ENCODE assay signal across 26 mouse cellular contexts in the genomic region with DNA sequence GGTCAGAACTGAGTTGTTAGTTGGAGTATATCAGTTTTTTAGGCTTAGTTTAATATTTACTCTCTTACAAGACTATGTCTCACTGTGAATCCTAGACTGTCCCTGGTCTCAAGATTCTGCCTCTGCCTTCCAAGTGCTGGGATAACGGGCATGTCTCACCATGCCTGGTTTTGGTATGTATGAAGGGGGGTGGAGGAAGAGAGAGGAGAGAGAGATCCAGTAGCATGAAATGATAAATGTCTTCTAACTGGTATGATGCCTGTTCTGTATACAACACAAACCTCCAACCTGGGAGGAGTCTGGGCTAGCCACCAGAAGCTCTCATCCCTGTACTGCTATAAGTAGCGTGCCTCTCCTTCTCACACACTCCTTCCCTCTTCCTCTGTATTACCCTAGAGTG. TPM values are rescaled to one million over a fixed set of nuclear protein-coding genes. Genes with fewer than 3 reads are reported as not detected.
DNase-seq lines count a peak whose midpoint lies in the region; ATAC-seq and TF ChIP-seq lines count a peak whose summit lies in the region.
"Had no signal": no experiment of that assay in that cellular context is flagged by ENCODE, and none has a peak within 500 bp of the region (broad histone marks: within the 10 kb centered on the region; RNA-seq: fewer than 3 reads in every experiment).

No protein-coding gene starts in this region.

- no peak for TF ChIP-seq EP300 in ES-Bruce4 (IDR thresholded peaks at IDR 0.05; ENCODE audit: insufficient read depth, low read depth, low read length)
- TF ChIP-seq EP300 in heart, adult 2 months (IDR thresholded peaks at IDR 0.05; ENCODE audit: insufficient read depth, low read depth, low read length) = no peak

- WGBS in embryonic facial prominence, embryonic 13.5 days = 75% methylated on average over 2 of the region's 2 CpGs
- WGBS in heart, adult 2 months = 87% methylated on average over 2 of the region's 2 CpGs

- no peak overlapping the region for H3K4me3 ChIP-seq in ES-Bruce4 (ENCODE audit: low read depth, low read length)
- no peak overlapping the region for H3K4me3 ChIP-seq in embryonic facial prominence, embryonic 13.5 days
- H3K4me3 ChIP-seq in heart, adult 2 months = no peak overlapping the region
- H3K4me3 ChIP-seq: erythroblast, embryonic 14.5 days; forebrain, embryonic 12.5 days; forebrain, embryonic 15.5 days; heart, embryonic 12.5 days; heart, embryonic 15.5 days; hindbrain, embryonic 10.5 days; hindbrain, embryonic 13.5 days had no signal

- no peak for TF ChIP-seq POLR2A in ES-Bruce4 (IDR thresholded peaks at IDR 0.05; ENCODE audit: insufficient read depth, low read length)
- no peak for TF ChIP-seq POLR2A in heart, adult 2 months (IDR thresholded peaks at IDR 0.05; ENCODE audit: insufficient read depth, low read depth, low read length)

- no peak for TF ChIP-seq CTCF in ES-Bruce4 (IDR thresholded peaks at IDR 0.05; ENCODE audit: low read depth, low read length)
- TF ChIP-seq CTCF in heart, adult 2 months (IDR thresholded peaks at IDR 0.05) = no peak

- no peaks in the 10 kb centered on the region for H3K9me3 ChIP-seq in ES-Bruce4 (replicated peaks; ENCODE audit: control insufficient read depth, insufficient read depth, low read length, poor library complexity, severe bottlenecking)
- H3K9me3 ChIP-seq in embryonic facial prominence, embryonic 13.5 days = no peaks in the 10 kb centered on the region
- H3K9me3 ChIP-seq: forebrain, embryonic 12.5 days; forebrain, embryonic 15.5 days; heart, embryonic 12.5 days; heart, embryonic 15.5 days; hindbrain, embryonic 10.5 days; hindbrain, embryonic 13.5 days had no signal

- no peaks in the 10 kb centered on the region for H3K27me3 ChIP-seq in ES-Bruce4 (ENCODE audit: control insufficient read depth, insufficient read depth, low read length, poor library complexity, severe bottlenecking)
- no peaks in the 10 kb centered on the region for H3K27me3 ChIP-seq in embryonic facial prominence, embryonic 13.5 days
- H3K27me3 ChIP-seq in heart, adult 2 months (ENCODE audit: control insufficient read depth, insufficient read depth, low read length) = no peaks in the 10 kb centered on the region
- H3K27me3 ChIP-seq: forebrain, embryonic 12.5 days; forebrain, embryonic 15.5 days; heart, embryonic 12.5 days; heart, embryonic 15.5 days; hindbrain, embryonic 13.5 days had no signal

- H3K9ac ChIP-seq in ES-Bruce4 (ENCODE audit: low read depth, poor library complexity, severe bottlenecking) = no peak overlapping the region
- H3K9ac ChIP-seq in embryonic facial prominence, embryonic 13.5 days = no peak overlapping the region
- H3K9ac ChIP-seq in heart, adult 2 months (ENCODE audit: low read depth, low read length) = no peak overlapping the region
- H3K9ac ChIP-seq: forebrain, embryonic 12.5 days; forebrain, embryonic 15.5 days; heart, embryonic 12.5 days; heart, embryonic 15.5 days; hindbrain, embryonic 13.5 days had no signal

- H3K79me2 ChIP-seq in heart, adult 2 months (replicated peaks; ENCODE audit: control insufficient read depth, insufficient read depth, low read length) = no peaks in the 10 kb centered on the region

- H3K4me1 ChIP-seq in ES-Bruce4 (ENCODE audit: control insufficient read depth, insufficient read depth, low read length) = no peaks in the 10 kb centered on the region
- no peaks in the 10 kb centered on the region for H3K4me1 ChIP-seq in embryonic facial prominence, embryonic 13.5 days
- H3K4me1 ChIP-seq in heart, adult 2 months (ENCODE audit: control insufficient read depth, insufficient read depth, low read length) = no peaks in the 10 kb centered on the region
- H3K4me1 ChIP-seq: forebrain, embryonic 15.5 days; heart, embryonic 12.5 days; heart, embryonic 15.5 days; hindbrain, embryonic 13.5 days had no signal

- H3K27ac ChIP-seq in ES-Bruce4 (ENCODE audit: insufficient read depth, low read length) = peak overlapping the region; percentile 31; the same call in 1 of the 2 replicates
- H3K27ac ChIP-seq in embryonic facial prominence, embryonic 13.5 days = no peak overlapping the region
- no peak overlapping the region for H3K27ac ChIP-seq in heart, adult 2 months
- H3K27ac ChIP-seq: forebrain, embryonic 12.5 days; forebrain, embryonic 15.5 days; heart, embryonic 15.5 days; hindbrain, embryonic 10.5 days; hindbrain, embryonic 13.5 days had no signal

- intact Hi-C loops in heart, adult 2 months (cut with DNase I) = no loop called here

- H3K4me2 ChIP-seq in embryonic facial prominence, embryonic 13.5 days = no peak overlapping the region
- H3K4me2 ChIP-seq: forebrain, embryonic 12.5 days; forebrain, embryonic 15.5 days; heart, embryonic 12.5 days; heart, embryonic 15.5 days; hindbrain, embryonic 13.5 days had no signal

- peak; percentile 2 for DNase-seq in forelimb bud, embryonic 11.5 days (ENCODE audit: low read depth, low spot score)
- no peak for DNase-seq in heart, adult 2 months
- no peak for DNase-seq in thymus, postnatal 36 days
- DNase-seq in cerebellum, postnatal 14 days = no peak
- DNase-seq: adrenal gland, adult 8-10 months; adrenal gland, postnatal 25 days; cerebellum, adult 11-12 months; cerebellum, adult 8-10 months; cerebellum, postnatal 10 days; gastrocnemius, postnatal 10 days; gastrocnemius, postnatal 36 days; heart, postnatal 10 days; heart, postnatal 36 days had no signal

- 0 out of 2 replicates have a peak, but pooled peaks have one; percentile 40 for ATAC-seq in embryonic facial prominence, embryonic 13.5 days (ENCODE audit: insufficient number of reproducible peaks, insufficient read depth, low FRiP score, low TSS enrichment, low read depth)
- ATAC-seq: activated CD4-positive, CD25-positive, alpha-beta regulatory T cell, adult 4 months; CD4-positive, CD25-positive, alpha-beta regulatory T cell, adult 4 months; forebrain, embryonic 15.5 days; hindbrain, embryonic 16.5 days; intestine, embryonic 16.5 days had no signal

- peaks cover 20% of the 10 kb centered on the region for H3K36me3 ChIP-seq in ES-Bruce4 (ENCODE audit: control insufficient read depth, insufficient read depth, low read length, poor library complexity, severe bottlenecking)
- H3K36me3 ChIP-seq in embryonic facial prominence, embryonic 13.5 days = peaks cover 75% of the 10 kb centered on the region
- H3K36me3 ChIP-seq in heart, adult 2 months (ENCODE audit: control insufficient read depth, insufficient read depth, low read length) = no peaks in the 10 kb centered on the region

RNA-seq across cellular contexts. Expression of gene Rel, which starts 44.3 kb away (rescaled TPM):
- 2.3 and 2.6 TPM in 2 replicates for polyA plus RNA-seq in ES-Bruce4 (2011; ENCODE audit: insufficient read depth, insufficient read length, low read depth, missing spikeins)
- 1.1 and 1.2 TPM in 2 replicates for polyA plus RNA-seq in embryonic facial prominence, embryonic 13.5 days (2015; fragmentation: Nextera tagmentation; extraction: Ambion mirVana)
- 1 to 10 TPM; 7.6 to 9.5 TPM for total RNA-seq in heart, adult 2 months (2021)
- polyA plus RNA-seq in heart, adult 2 months (2012; rRNA removed) = 3.7 and 8.4 TPM in 2 replicates
